Mouse (Mus musculus) heart, embryonic 10.5 days (tissue): ENCODE results near the gene Cox8b. TPM values are rescaled to one million over a fixed set of nuclear protein-coding genes. Genes with fewer than 3 reads are reported as not detected.

ENCODE experiments used
- DNase-seq: peaks from one replicate; pipeline ENCODE4 v3.0.0-alpha.2; 2017; ENCODE audit warnings: low spot score
- H3K27ac ChIP-seq: fragments of 300-500 bp; sonication (generic); 2 replicates; pipeline ENCODE4 v1.5.1; 2016; ENCODE audit warnings: mild to moderate bottlenecking
- H3K27me3 ChIP-seq: fragments of 300-500 bp; sonication (generic); 2 replicates; pipeline ENCODE4 v1.6.1; 2016; ENCODE audit warnings: mild to moderate bottlenecking; ENCODE audit not compliant: poor library complexity, insufficient read depth, severe bottlenecking
- H3K36me3 ChIP-seq: fragments of 300-500 bp; sonication (generic); 2 replicates; pipeline ENCODE4 v1.6.1; 2016; ENCODE audit warnings: mild to moderate bottlenecking, moderate library complexity
- H3K4me1 ChIP-seq: fragments of 300-500 bp; sonication (generic); 2 replicates; pipeline ENCODE4 v1.6.1; 2016; ENCODE audit warnings: mild to moderate bottlenecking
- H3K4me3 ChIP-seq: fragments of 300-500 bp; sonication (generic); 2 replicates; pipeline ENCODE4 v1.5.1; 2016; ENCODE audit warnings: mild to moderate bottlenecking, moderate library complexity
- H3K9me3 ChIP-seq: fragments of 300-500 bp; sonication (generic); 2 replicates; pipeline ENCODE4 v1.6.1; 2016; ENCODE audit warnings: mild to moderate bottlenecking, moderate library complexity
- WGBS: fragments of 180-500 bp; shearing (Covaris S2); methylation state at CpG from one replicate; pipeline ENCODE4 v1.1.7; 2016; 5-methylcytosine and 5-hydroxymethylcytosine counted together
- polyA plus RNA-seq: library from polyadenylated mRNA; unstranded; fragments of >200 nt; fragmentation: Nextera tagmentation; extraction: Ambion mirVana; gene quantifications from 2 replicates; pipeline ENCODE4 v1.2.1, GENCODE M21; 2016

Cox8b gene
- polyA plus RNA-seq, 1 experiment from 2014 or later = 13.6 TPM

GRCm38 (mm10) chr7:140938896-140939295, 38.6 kb upstream of the Cox8b start:
- WGBS = 13% methylated on average over 2 of the region's 2 CpGs
- H3K36me3 ChIP-seq = no peaks in the 10 kb centered on the region
- H3K9me3 ChIP-seq = no peaks in the 10 kb centered on the region
- H3K4me1 ChIP-seq = peaks cover 26% of the 10 kb centered on the region
- no peak for DNase-seq
- H3K4me3 ChIP-seq = no peak overlapping the region
- peaks cover 13% of the 10 kb centered on the region; the same call in 1 of the 2 replicates for H3K27me3 ChIP-seq
- H3K27ac ChIP-seq = no peak overlapping the region

- H3K4me3 ChIP-seq = no peak overlapping the region
- H3K27ac ChIP-seq = no peak overlapping the region
- no peak for DNase-seq
- H3K9me3 ChIP-seq = no peaks in the 10 kb centered on the region
- H3K27me3 ChIP-seq = peaks cover 13% of the 10 kb centered on the region; the same call in 1 of the 2 replicates
- 36% methylated on average over 3 of the region's 3 CpGs for WGBS
- peaks cover 26% of the 10 kb centered on the region for H3K4me1 ChIP-seq
- H3K36me3 ChIP-seq = no peaks in the 10 kb centered on the region
Measured at GRCm38 (mm10) chr7:140938436-140938835, 38.2 kb upstream of the Cox8b start.

- no peak for DNase-seq
- H3K4me1 ChIP-seq = peaks cover 12% of the 10 kb centered on the region
- no peaks in the 10 kb centered on the region for H3K36me3 ChIP-seq
- WGBS = 76% methylated on average over 6 of the region's 6 CpGs
- no peak overlapping the region for H3K4me3 ChIP-seq
- H3K27me3 ChIP-seq = peaks cover 62% of the 10 kb centered on the region
- H3K9me3 ChIP-seq = no peaks in the 10 kb centered on the region
- no peak overlapping the region for H3K27ac ChIP-seq
Measured at GRCm38 (mm10) chr7:140927181-140927580, 26.9 kb upstream of the Cox8b start.

- Histone ChIP-seq H3K27ac (no peak overlapping the region), H3K4me1 (peaks cover 19% of the 10 kb centered on the region), H3K36me3 (no peaks in the 10 kb centered on the region), H3K9me3 (no peaks in the 10 kb centered on the region), H3K4me3 (peak overlapping the region; percentile 53), H3K27me3 (peaks cover 92% of the 10 kb centered on the region)
- DNase-seq = no peak
- 25% methylated on average over 30 of the region's 30 CpGs for WGBS
Measured at GRCm38 (mm10) chr7:140923070-140923775, 23.0 kb upstream of the Cox8b start.

- H3K9me3 ChIP-seq = no peaks in the 10 kb centered on the region
- WGBS = 1% methylated on average over 49 of the region's 49 CpGs
- peak overlapping the region; percentile 53 for H3K4me3 ChIP-seq
- H3K27ac ChIP-seq = no peak overlapping the region
- H3K4me1 ChIP-seq = peaks cover 19% of the 10 kb centered on the region
- DNase-seq = no peak
- H3K27me3 ChIP-seq = peaks cover 95% of the 10 kb centered on the region
- H3K36me3 ChIP-seq = no peaks in the 10 kb centered on the region
Measured at GRCm38 (mm10) chr7:140922398-140923069, 22.3 kb upstream of the Cox8b start.

GRCm38 (mm10) chr7:140921225-140921975, 21.2 kb upstream of the Cox8b start:
- WGBS = 28% methylated on average over 22 of the region's 22 CpGs
- H3K4me1 ChIP-seq = peaks cover 19% of the 10 kb centered on the region
- H3K36me3 ChIP-seq = no peaks in the 10 kb centered on the region
- peaks cover 90% of the 10 kb centered on the region for H3K27me3 ChIP-seq
- H3K27ac ChIP-seq = no peak overlapping the region
- no peak for DNase-seq
- H3K4me3 ChIP-seq = no peak overlapping the region
- H3K9me3 ChIP-seq = no peaks in the 10 kb centered on the region

- DNase-seq = no peak
- Histone ChIP-seq H3K4me1 (peaks cover 19% of the 10 kb centered on the region), H3K27ac (no peak within 1 kb of the TSS), H3K36me3 (no peaks in the 10 kb centered on the region), H3K27me3 (peaks cover 86% of the 10 kb centered on the region), H3K4me3 (no peak within 1 kb of the TSS), H3K9me3 (no peaks in the 10 kb centered on the region)
- 69% methylated on average over 8 of the region's 8 CpGs for WGBS
Measured at GRCm38 (mm10) chr7:140920418-140921029, 20.3 kb upstream of the Cox8b start, which contains the start of gene Nlrp6. Gene Nlrp6, plus strand, starts transcription at chr7:140920902.

- Histone ChIP-seq H3K27ac (no peak overlapping the region), H3K27me3 (peaks cover 80% of the 10 kb centered on the region)
- 44% methylated on average over 4 of the region's 4 CpGs for WGBS
Measured at GRCm38 (mm10) chr7:140919911-140920310, 19.7 kb upstream of the Cox8b start.

GRCm38 (mm10) chr7:140914031-140914690, 13.9 kb upstream of the Cox8b start:
- DNase-seq = no peak
- H3K4me1 ChIP-seq = no peaks in the 10 kb centered on the region; the same call in 1 of the 2 replicates
- H3K27ac ChIP-seq = no peak overlapping the region
- H3K4me3 ChIP-seq = no peak overlapping the region
- peaks cover 25% of the 10 kb centered on the region for H3K27me3 ChIP-seq
- WGBS = 85% methylated on average over 8 of the region's 8 CpGs
- no peaks in the 10 kb centered on the region for H3K36me3 ChIP-seq
- H3K9me3 ChIP-seq = no peaks in the 10 kb centered on the region

More at GRCm38 (mm10) chr7:140919911-140920310, 19.7 kb upstream of the Cox8b start:
- Histone ChIP-seq H3K4me3 (no peak overlapping the region), H3K9me3 (no peaks in the 10 kb centered on the region), H3K4me1 (peaks cover 19% of the 10 kb centered on the region), H3K36me3 (no peaks in the 10 kb centered on the region)
- no peak for DNase-seq

- 70% methylated on average over 5 of the region's 5 CpGs for WGBS
- DNase-seq = no peak
- Histone ChIP-seq H3K4me1 (peaks cover 6% of the 10 kb centered on the region; the same call in 1 of the 2 replicates), H3K27me3 (peaks cover 17% of the 10 kb centered on the region), H3K27ac (no peak overlapping the region), H3K9me3 (no peaks in the 10 kb centered on the region), H3K36me3 (no peaks in the 10 kb centered on the region), H3K4me3 (no peak overlapping the region)
Measured at GRCm38 (mm10) chr7:140912846-140913482, 12.7 kb upstream of the Cox8b start.

- DNase-seq = no peak
- Histone ChIP-seq H3K27ac (no peak overlapping the region), H3K27me3 (peaks cover 10% of the 10 kb centered on the region; the same call in 1 of the 2 replicates), H3K4me1 (peaks cover 6% of the 10 kb centered on the region; the same call in 1 of the 2 replicates), H3K36me3 (no peaks in the 10 kb centered on the region), H3K9me3 (no peaks in the 10 kb centered on the region), H3K4me3 (no peak overlapping the region)
- WGBS = 55% methylated on average over 3 of the region's 3 CpGs
Measured at GRCm38 (mm10) chr7:140912293-140912692, 12.0 kb upstream of the Cox8b start.
